Mouse (Mus musculus) forebrain, embryonic 16.5 days (tissue): ENCODE measurements around the gene Mrpl24. TPM values are rescaled to one million over a fixed set of nuclear protein-coding genes. Genes with fewer than 3 reads are reported as not detected.

Experiments
- ATAC-seq: fragments of 200-750 bp; cut with Nextera tagmentation; 2 replicates; pipeline ENCODE4 v1.8.0; 2017; ENCODE audit warnings: mild to moderate bottlenecking, moderate library complexity
- H3K27ac ChIP-seq: fragments of 300-500 bp; sonication (generic); 2 replicates; pipeline ENCODE4 v1.5.1; 2014; ENCODE audit warnings: low read length, control low read depth
- H3K27me3 ChIP-seq: fragments of 300-500 bp; sonication (generic); replicated peaks from 2 replicates; pipeline ENCODE4 v1.6.1; 2014; ENCODE audit warnings: low read length; ENCODE audit not compliant: control insufficient read depth, insufficient read depth
- H3K36me3 ChIP-seq: fragments of 300-500 bp; sonication (generic); 2 replicates; pipeline ENCODE4 v1.6.1; 2014; ENCODE audit not compliant: control insufficient read depth, insufficient read depth
- H3K4me1 ChIP-seq: fragments of 300-500 bp; sonication (generic); replicated peaks from 2 replicates; pipeline ENCODE4 v1.6.1; 2014; ENCODE audit warnings: low read length; ENCODE audit not compliant: control insufficient read depth, insufficient read depth
- H3K4me2 ChIP-seq: fragments of 300-500 bp; sonication (generic); 2 replicates; pipeline ENCODE4 v1.6.1; 2014; ENCODE audit warnings: mild to moderate bottlenecking, low read length, control low read depth
- H3K4me3 ChIP-seq: fragments of 300-500 bp; sonication (generic); replicated peaks from 2 replicates; pipeline ENCODE4 v1.5.1; 2014; ENCODE audit warnings: mild to moderate bottlenecking, low read length, control low read depth
- H3K9ac ChIP-seq: fragments of 300-500 bp; sonication (generic); replicated peaks from 2 replicates; pipeline ENCODE4 v1.6.1; 2014; ENCODE audit warnings: low read depth, low read length, control low read depth
- H3K9me3 ChIP-seq: fragments of 300-500 bp; sonication (generic); 2 replicates; pipeline ENCODE4 v1.6.1; 2016; ENCODE audit warnings: low read length; ENCODE audit not compliant: control insufficient read depth
- WGBS: fragments of 180-500 bp; shearing (Covaris S2); extraction: QIAGEN DNeasy Blood & Tissue Kit; methylation state at CpG from one replicate; pipeline ENCODE4 v1.1.7; 2014; 5-methylcytosine and 5-hydroxymethylcytosine counted together
- polyA plus RNA-seq: library from polyadenylated mRNA; unstranded; fragments of >200 nt; fragmentation: Nextera tagmentation; extraction: Ambion mirVana; gene quantifications from 2 replicates; pipeline ENCODE4 v1.2.1, GENCODE M21; 2015

The Mrpl24 gene
- polyA plus RNA-seq, 1 experiment from 2014 or later, result 63.4 TPM

- H3K27me3 ChIP-seq, result no peaks in the 10 kb centered on the region
- H3K9ac ChIP-seq, result peak overlapping the region; percentile 79
- peak overlapping the region; percentile 58 for H3K4me3 ChIP-seq
- peaks cover 15% of the 10 kb centered on the region for H3K4me1 ChIP-seq
- ATAC-seq, result peak; percentile 99
- no peaks in the 10 kb centered on the region for H3K36me3 ChIP-seq
- peak overlapping the region; percentile 91 for H3K4me2 ChIP-seq
- peak overlapping the region; percentile 97 for H3K27ac ChIP-seq
- under 1% methylated on average over 27 of the region's 27 CpGs for WGBS
- H3K9me3 ChIP-seq, result no peaks in the 10 kb centered on the region
Measured at GRCm38 (mm10) chr3:87960586-87961191, 41.4 kb downstream of the Mrpl24 start.

- Histone ChIP-seq H3K27ac (peak overlapping the region; percentile 61), H3K4me1 (peaks cover 46% of the 10 kb centered on the region)
- 0 out of 2 replicates have a peak, but pooled peaks have one; percentile 2 for ATAC-seq
Measured at GRCm38 (mm10) chr3:87970184-87970938, 51.1 kb downstream of the Mrpl24 start.

GRCm38 (mm10) chr3:87970939-87971488 is 51.7 kb downstream of the Mrpl24 start, which contains the start of gene Nes:
Gene Nes, plus strand, starts transcription at chr3:87971078.
- peak within 1 kb of the TSS; percentile 66 for H3K9ac ChIP-seq
- no peaks in the 10 kb centered on the region for H3K9me3 ChIP-seq
- H3K4me3 ChIP-seq, result peak within 1 kb of the TSS; percentile 70
- no peaks in the 10 kb centered on the region for H3K36me3 ChIP-seq
- H3K4me1 ChIP-seq, result peaks cover 46% of the 10 kb centered on the region
- peak within 1 kb of the TSS; percentile 72 for H3K27ac ChIP-seq
- H3K4me2 ChIP-seq, result peak within 1 kb of the TSS; percentile 96
- WGBS, result 0% methylated on average over 44 of the region's 44 CpGs
- ATAC-seq, result peak; percentile 73
- H3K27me3 ChIP-seq, result no peaks in the 10 kb centered on the region; the same call in 1 of the 2 replicates

More at GRCm38 (mm10) chr3:87970184-87970938, 51.1 kb downstream of the Mrpl24 start:
- Histone ChIP-seq H3K4me2 (peak overlapping the region; percentile 96), H3K9ac (peak overlapping the region; percentile 66), H3K4me3 (peak overlapping the region; percentile 70), H3K36me3 (no peaks in the 10 kb centered on the region), H3K27me3 (no peaks in the 10 kb centered on the region; the same call in 1 of the 2 replicates), H3K9me3 (no peaks in the 10 kb centered on the region)
- under 1% methylated on average over 21 of the region's 21 CpGs for WGBS

- Histone ChIP-seq H3K9me3 (no peaks in the 10 kb centered on the region), H3K4me1 (peaks cover 46% of the 10 kb centered on the region), H3K9ac (peak overlapping the region; percentile 66), H3K4me3 (peak overlapping the region; percentile 70), H3K27ac (peak overlapping the region; percentile 72), H3K4me2 (peak overlapping the region; percentile 96), H3K27me3 (no peaks in the 10 kb centered on the region; the same call in 1 of the 2 replicates), H3K36me3 (no peaks in the 10 kb centered on the region)
- WGBS, result under 1% methylated on average over 60 of the region's 60 CpGs
- ATAC-seq, result peak; percentile 13; the same call in 1 of the 2 replicates
Measured at GRCm38 (mm10) chr3:87971489-87972202, 52.3 kb downstream of the Mrpl24 start.

- Histone ChIP-seq H3K4me3 (peak overlapping the region; percentile 70), H3K9me3 (no peaks in the 10 kb centered on the region), H3K36me3 (no peaks in the 10 kb centered on the region), H3K27ac (peak overlapping the region; percentile 33), H3K4me2 (peak overlapping the region; percentile 96), H3K9ac (peak overlapping the region; percentile 66), H3K27me3 (no peaks in the 10 kb centered on the region; the same call in 1 of the 2 replicates), H3K4me1 (peaks cover 46% of the 10 kb centered on the region)
- peak; percentile 10; the same call in 1 of the 2 replicates for ATAC-seq
- 2% methylated on average over 8 of the region's 8 CpGs for WGBS
Measured at GRCm38 (mm10) chr3:87972203-87972664, 52.9 kb downstream of the Mrpl24 start.

- peak overlapping the region; percentile 80 for H3K27ac ChIP-seq
- H3K27me3 ChIP-seq, result no peaks in the 10 kb centered on the region; the same call in 1 of the 2 replicates
- 15% methylated on average over 5 of the region's 5 CpGs for WGBS
- no peaks in the 10 kb centered on the region for H3K36me3 ChIP-seq
- peaks cover 46% of the 10 kb centered on the region for H3K4me1 ChIP-seq
- H3K4me3 ChIP-seq, result peak overlapping the region; percentile 70
- no peak for ATAC-seq
- peak overlapping the region; percentile 5 for H3K9ac ChIP-seq
- H3K9me3 ChIP-seq, result no peaks in the 10 kb centered on the region
- H3K4me2 ChIP-seq, result peak overlapping the region; percentile 96
Measured at GRCm38 (mm10) chr3:87972776-87973175, 53.5 kb downstream of the Mrpl24 start.

Other genes with a start within 250 kb of the Mrpl24 start
- gene Lrrc71, start 170.9 kb upstream of the Mrpl24 start, polyA plus RNA-seq, result 0.71 and 0.92 TPM in 2 replicates
- gene Ntrk1, start 124.3 kb upstream of the Mrpl24 start, polyA plus RNA-seq, result 1.1 and 2.1 TPM in 2 replicates
- gene Insrr, start 122.6 kb upstream of the Mrpl24 start, polyA plus RNA-seq, result 0.52 and 0.57 TPM in 2 replicates
- 6.9 and 7.4 TPM in 2 replicates for gene Pear1, start 95.2 kb upstream of the Mrpl24 start, polyA plus RNA-seq
- gene Sh2d2a, start 72.8 kb upstream of the Mrpl24 start, polyA plus RNA-seq, result not detected in 2 replicates
- 13.8 and 16.4 TPM in 2 replicates for gene Prcc, start 33.9 kb upstream of the Mrpl24 start, polyA plus RNA-seq
- gene Hdgf, start 13.2 kb upstream of the Mrpl24 start, polyA plus RNA-seq, result 186 and 212 TPM in 2 replicates
- 43.5 and 49.4 TPM in 2 replicates for gene Isg20l2, start 10.8 kb downstream of the Mrpl24 start, polyA plus RNA-seq
- 18.4 and 23.5 TPM in 2 replicates for gene Rrnad1, start 11.2 kb downstream of the Mrpl24 start, polyA plus RNA-seq
- gene Crabp2, start 29.2 kb downstream of the Mrpl24 start, polyA plus RNA-seq, result 18.9 and 19.4 TPM in 2 replicates
- gene Nes, start 51.6 kb downstream of the Mrpl24 start, polyA plus RNA-seq, result 35.7 and 41.6 TPM in 2 replicates
- 34.8 and 43.6 TPM in 2 replicates for gene Bcan, start 80.7 kb downstream of the Mrpl24 start, polyA plus RNA-seq
- gene Hapln2, start 108.1 kb downstream of the Mrpl24 start, polyA plus RNA-seq, result 0.25 and 0.35 TPM in 2 replicates
- 32.5 and 36.3 TPM in 2 replicates for gene Gpatch4, start 123.6 kb downstream of the Mrpl24 start, polyA plus RNA-seq
- 164 and 168 TPM in 2 replicates for gene Naxe, start 139.0 kb downstream of the Mrpl24 start, polyA plus RNA-seq
- gene Ttc24, start 158.8 kb downstream of the Mrpl24 start, polyA plus RNA-seq, result not detected in 2 replicates
- 7.5 and 7.8 TPM in 2 replicates for gene Iqgap3, start 162.5 kb downstream of the Mrpl24 start, polyA plus RNA-seq
- 25.1 and 28.3 TPM in 2 replicates for gene Mef2d, start 222.9 kb downstream of the Mrpl24 start, polyA plus RNA-seq